Mouse (Mus musculus): ENCODE data around the gene Camta1. TPM values are rescaled to one million over a fixed set of nuclear protein-coding genes. Genes with fewer than 3 reads are reported as not detected.

The Camta1 gene
- polyA plus RNA-seq, 1 experiment, result 26.3 TPM

DNA sequence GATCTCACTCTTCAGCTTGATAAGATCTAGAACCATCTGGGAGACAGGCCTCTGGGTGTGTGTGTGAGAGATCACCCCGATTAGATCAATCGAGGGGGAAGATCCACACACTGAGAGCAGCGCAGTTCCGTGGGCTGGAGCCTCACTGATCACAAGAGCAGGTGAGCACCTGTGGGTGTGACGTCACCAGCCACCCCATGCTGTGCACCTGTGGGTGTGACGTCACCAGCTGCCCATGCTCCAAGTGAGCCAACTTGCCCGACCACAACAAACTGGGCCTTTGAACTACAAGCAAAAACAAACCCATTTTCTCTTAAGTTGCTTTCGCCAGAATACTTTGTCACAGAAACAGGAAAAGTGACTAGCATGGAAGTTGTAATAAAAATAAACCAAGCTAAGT is 152.4 kb downstream of the Camta1 start:
- TF ChIP-seq POLR2A (IDR thresholded peaks at IDR 0.05; ENCODE audit: borderline replicate concordance, low read depth, low read length) (no peak), CTCF (IDR thresholded peaks at IDR 0.05; ENCODE audit: low read depth, low read length) (no peak)
- H3K4me3 ChIP-seq (ENCODE audit: insufficient read depth, low read length), result no peak overlapping the region
- no peaks in the 10 kb centered on the region for H3K4me1 ChIP-seq (ENCODE audit: control insufficient read depth, insufficient read depth, low read length)
- no peak overlapping the region for H3K27ac ChIP-seq (ENCODE audit: insufficient read depth, low read depth, low read length)

DNA sequence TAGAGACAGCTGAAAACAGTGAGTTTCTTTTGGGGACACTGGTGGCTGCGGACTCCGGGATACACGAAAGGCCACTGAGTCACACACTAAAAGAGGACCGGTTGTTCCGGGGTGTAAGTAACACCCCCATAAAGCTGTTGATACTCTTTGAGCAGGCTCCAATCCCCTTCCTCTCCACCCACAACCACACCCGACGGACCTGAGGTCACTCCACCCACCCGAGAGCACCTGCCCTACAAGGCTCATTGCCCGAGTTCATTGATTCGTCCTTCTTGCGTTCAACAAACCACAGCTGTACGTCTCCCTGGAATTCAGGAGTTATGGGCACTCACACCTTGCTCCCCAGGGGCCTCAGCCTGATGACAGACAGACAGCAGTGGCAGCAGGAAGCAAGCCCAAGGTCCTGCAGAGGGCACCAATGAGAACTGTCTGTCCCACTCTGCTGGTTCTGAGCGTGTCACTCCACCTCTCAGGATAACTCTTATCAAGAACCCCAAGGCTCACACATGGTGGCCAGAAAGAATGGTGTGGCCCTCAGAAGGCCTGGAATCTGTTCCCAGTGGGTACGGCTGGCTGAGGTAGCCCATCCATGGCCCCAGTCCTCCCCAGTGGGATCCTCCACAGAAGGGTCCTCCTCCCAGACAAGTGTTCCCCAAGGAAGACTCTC is 158.5 kb downstream of the Camta1 start:
- TF ChIP-seq CTCF (IDR thresholded peaks at IDR 0.05; ENCODE audit: low read depth, low read length), result no peak
- H3K4me1 ChIP-seq (ENCODE audit: control insufficient read depth, insufficient read depth, low read length), result no peaks in the 10 kb centered on the region
- no peak overlapping the region for H3K27ac ChIP-seq (ENCODE audit: insufficient read depth, low read depth, low read length)
- H3K4me3 ChIP-seq (ENCODE audit: insufficient read depth, low read length), result no peak overlapping the region

DNA sequence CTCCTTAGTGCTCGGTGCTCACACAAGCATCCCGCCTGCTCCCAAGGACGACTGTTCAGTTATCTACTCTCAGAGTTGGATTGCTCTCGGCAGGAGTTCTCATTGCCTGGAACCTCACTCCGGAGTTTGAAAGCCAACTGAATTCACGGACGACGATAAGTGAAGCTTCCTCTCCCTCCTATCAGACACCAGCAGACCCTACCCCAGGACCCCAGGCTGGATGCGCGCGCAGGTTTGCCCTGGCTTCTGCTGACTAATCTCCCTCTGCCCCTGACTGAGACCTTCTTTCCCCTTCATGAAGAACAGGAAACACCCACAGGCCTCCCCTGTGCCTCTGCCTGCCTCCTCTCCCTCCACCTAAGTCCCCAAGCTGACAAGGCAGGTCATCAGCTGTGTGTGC is 159.2 kb downstream of the Camta1 start:
- TF ChIP-seq CTCF (IDR thresholded peaks at IDR 0.05; ENCODE audit: low read depth, low read length), result no peak
- TF ChIP-seq POLR2A (IDR thresholded peaks at IDR 0.05; ENCODE audit: borderline replicate concordance, low read depth, low read length), result no peak
- Histone ChIP-seq H3K4me3 (ENCODE audit: insufficient read depth, low read length) (no peak overlapping the region), H3K4me1 (ENCODE audit: control insufficient read depth, insufficient read depth, low read length) (no peaks in the 10 kb centered on the region), H3K27ac (ENCODE audit: insufficient read depth, low read depth, low read length) (no peak overlapping the region)

DNA sequence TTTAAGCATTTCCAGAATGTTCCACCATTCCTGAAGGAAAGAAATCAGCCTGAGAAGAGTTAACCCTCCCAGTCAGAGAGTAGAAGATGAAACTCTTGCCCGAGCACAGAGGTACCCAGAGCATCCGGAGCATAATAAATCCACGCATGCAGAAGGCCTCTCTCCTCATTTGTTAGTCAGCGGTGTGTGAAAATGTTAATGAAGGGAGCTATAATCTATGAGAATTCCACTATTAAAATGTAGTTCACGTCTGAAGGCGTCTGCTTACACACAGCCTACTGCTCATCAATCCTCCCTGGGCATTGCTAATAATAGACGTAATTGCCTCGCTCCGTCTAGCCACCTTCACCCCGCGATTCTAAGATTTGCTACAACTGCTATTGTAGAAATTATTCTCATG is 165.7 kb downstream of the Camta1 start:
- Histone ChIP-seq H3K27ac (ENCODE audit: insufficient read depth, low read depth, low read length) (no peak overlapping the region), H3K4me1 (ENCODE audit: control insufficient read depth, insufficient read depth, low read length) (no peaks in the 10 kb centered on the region), H3K4me3 (ENCODE audit: insufficient read depth, low read length) (no peak overlapping the region)
- no peak for TF ChIP-seq CTCF (IDR thresholded peaks at IDR 0.05; ENCODE audit: low read depth, low read length)
- TF ChIP-seq POLR2A (IDR thresholded peaks at IDR 0.05; ENCODE audit: borderline replicate concordance, low read depth, low read length), result no peak

DNA sequence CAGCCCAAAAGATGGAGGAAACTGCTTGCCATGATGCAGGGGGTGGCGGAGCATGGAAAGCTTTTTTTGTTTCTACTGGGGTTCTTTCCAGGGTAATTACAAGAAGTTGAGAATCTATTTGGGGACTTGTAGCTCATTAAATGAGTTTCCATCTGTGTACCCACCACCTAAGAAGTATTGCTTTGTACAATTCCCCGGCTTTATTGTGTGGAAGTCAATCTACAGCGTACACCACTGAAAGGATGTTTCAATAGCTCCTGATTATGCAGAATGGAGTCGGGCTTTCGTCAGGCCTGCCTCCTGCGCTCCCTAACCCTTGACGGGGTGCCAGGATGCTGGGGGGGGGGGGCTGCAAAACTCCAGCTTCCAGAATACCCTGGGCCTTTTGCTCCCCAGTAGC is 167.1 kb downstream of the Camta1 start:
- Histone ChIP-seq H3K4me1 (ENCODE audit: control insufficient read depth, insufficient read depth, low read length) (no peaks in the 10 kb centered on the region), H3K4me3 (ENCODE audit: insufficient read depth, low read length) (no peak overlapping the region), H3K27ac (ENCODE audit: insufficient read depth, low read depth, low read length) (no peak overlapping the region)
- no peak for TF ChIP-seq CTCF (IDR thresholded peaks at IDR 0.05; ENCODE audit: low read depth, low read length)
- TF ChIP-seq POLR2A (IDR thresholded peaks at IDR 0.05; ENCODE audit: borderline replicate concordance, low read depth, low read length), result no peak

DNA sequence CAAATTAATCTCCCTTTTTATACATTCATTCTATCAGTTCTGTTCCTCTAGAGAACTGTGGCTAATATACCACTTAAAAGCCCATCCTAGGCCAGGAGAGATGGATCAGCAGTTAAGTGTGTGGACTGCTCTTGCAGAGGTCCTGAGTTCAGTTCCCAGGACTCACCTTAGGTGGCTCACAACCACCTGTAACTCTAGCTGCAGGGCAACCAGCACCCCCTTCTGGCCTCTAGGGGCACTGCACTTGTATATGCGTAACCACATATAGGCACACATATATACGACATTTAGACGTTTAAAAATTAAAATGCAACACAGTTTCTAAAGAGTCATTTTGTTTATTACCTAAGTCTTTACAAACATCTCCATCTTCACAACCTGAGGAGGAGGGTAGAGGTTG is 167.6 kb downstream of the Camta1 start:
- TF ChIP-seq POLR2A (IDR thresholded peaks at IDR 0.05; ENCODE audit: borderline replicate concordance, low read depth, low read length) (no peak), CTCF (IDR thresholded peaks at IDR 0.05; ENCODE audit: low read depth, low read length) (0 out of 2 replicates have a peak, but pooled peaks have one; percentile 16)
- H3K27ac ChIP-seq (ENCODE audit: insufficient read depth, low read depth, low read length), result no peak overlapping the region
- H3K4me1 ChIP-seq (ENCODE audit: control insufficient read depth, insufficient read depth, low read length), result no peaks in the 10 kb centered on the region
- no peak overlapping the region for H3K4me3 ChIP-seq (ENCODE audit: insufficient read depth, low read length)

DNA sequence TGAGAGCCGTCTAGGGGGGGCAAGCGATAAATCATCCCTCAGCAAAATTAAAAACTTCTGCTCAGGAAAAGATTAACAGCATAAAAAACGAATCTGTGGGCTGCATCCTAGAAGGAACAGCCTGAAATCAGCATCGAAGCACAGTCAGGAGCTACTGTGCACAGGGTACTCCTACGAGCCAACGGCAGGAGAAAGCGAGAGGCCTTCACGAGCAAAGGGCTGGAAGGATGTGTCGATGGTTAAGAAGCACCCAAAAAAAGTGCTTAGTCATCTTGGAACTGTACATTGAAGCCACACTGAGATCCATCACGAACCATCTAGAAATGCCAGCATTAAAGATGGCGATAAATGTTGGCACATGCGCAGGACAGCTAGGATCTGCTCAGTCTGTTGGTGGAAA is 171.6 kb downstream of the Camta1 start:
- TF ChIP-seq CTCF (IDR thresholded peaks at IDR 0.05; ENCODE audit: low read depth, low read length), result no peak
- no peak for TF ChIP-seq POLR2A (IDR thresholded peaks at IDR 0.05; ENCODE audit: borderline replicate concordance, low read depth, low read length)
- Histone ChIP-seq H3K27ac (ENCODE audit: insufficient read depth, low read depth, low read length) (no peak overlapping the region), H3K4me1 (ENCODE audit: control insufficient read depth, insufficient read depth, low read length) (no peaks in the 10 kb centered on the region), H3K4me3 (ENCODE audit: insufficient read depth, low read length) (no peak overlapping the region)

DNA sequence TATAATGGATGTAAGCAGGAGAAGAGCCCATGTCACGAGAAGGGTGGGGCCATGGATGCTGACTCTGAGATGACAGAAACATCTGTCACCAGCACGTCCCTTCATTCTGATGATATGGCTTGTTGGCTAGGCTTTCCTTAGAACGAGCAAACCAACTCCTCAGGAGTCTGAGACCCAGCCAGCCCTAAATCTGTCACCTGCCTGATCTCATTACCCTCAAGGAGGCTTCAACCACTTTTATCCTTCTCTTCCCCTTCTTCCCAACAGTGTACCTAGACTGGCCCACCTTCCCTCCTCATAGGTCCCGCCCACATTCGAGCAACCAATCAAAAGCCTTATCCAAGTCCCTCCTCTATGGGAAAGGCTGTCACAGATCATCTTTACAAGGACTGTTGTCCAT is 173.5 kb downstream of the Camta1 start:
- Histone ChIP-seq H3K4me3 (ENCODE audit: insufficient read depth, low read length) (no peak overlapping the region), H3K27ac (ENCODE audit: insufficient read depth, low read depth, low read length) (no peak overlapping the region), H3K4me1 (ENCODE audit: control insufficient read depth, insufficient read depth, low read length) (no peaks in the 10 kb centered on the region)
- TF ChIP-seq POLR2A (IDR thresholded peaks at IDR 0.05; ENCODE audit: borderline replicate concordance, low read depth, low read length) (no peak), CTCF (IDR thresholded peaks at IDR 0.05; ENCODE audit: low read depth, low read length) (no peak)

DNA sequence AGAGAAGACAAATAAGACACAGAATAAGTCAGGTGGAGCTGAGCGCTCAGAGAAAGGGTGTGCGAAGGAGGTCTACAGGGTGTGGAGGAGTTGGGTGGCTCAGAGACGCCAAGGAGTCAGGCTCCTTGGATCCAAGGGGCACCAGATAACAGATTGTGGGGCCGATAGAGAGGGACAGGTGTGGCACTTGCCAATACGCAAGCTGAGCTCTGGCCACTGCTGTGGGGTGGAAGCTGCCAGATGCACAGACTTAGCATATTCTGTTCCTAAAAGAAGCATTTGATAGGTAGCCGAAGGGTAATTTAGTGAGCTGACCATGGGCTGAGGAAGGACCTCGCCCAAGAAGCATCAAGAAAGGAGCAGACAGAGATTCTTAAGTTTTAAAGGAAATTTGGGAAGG is 177.1 kb downstream of the Camta1 start:
- Histone ChIP-seq H3K27ac (ENCODE audit: insufficient read depth, low read depth, low read length) (no peak overlapping the region), H3K4me3 (ENCODE audit: insufficient read depth, low read length) (no peak overlapping the region), H3K4me1 (ENCODE audit: control insufficient read depth, insufficient read depth, low read length) (no peaks in the 10 kb centered on the region)
- TF ChIP-seq CTCF (IDR thresholded peaks at IDR 0.05; ENCODE audit: low read depth, low read length), result no peak
- no peak for TF ChIP-seq POLR2A (IDR thresholded peaks at IDR 0.05; ENCODE audit: borderline replicate concordance, low read depth, low read length)

DNA sequence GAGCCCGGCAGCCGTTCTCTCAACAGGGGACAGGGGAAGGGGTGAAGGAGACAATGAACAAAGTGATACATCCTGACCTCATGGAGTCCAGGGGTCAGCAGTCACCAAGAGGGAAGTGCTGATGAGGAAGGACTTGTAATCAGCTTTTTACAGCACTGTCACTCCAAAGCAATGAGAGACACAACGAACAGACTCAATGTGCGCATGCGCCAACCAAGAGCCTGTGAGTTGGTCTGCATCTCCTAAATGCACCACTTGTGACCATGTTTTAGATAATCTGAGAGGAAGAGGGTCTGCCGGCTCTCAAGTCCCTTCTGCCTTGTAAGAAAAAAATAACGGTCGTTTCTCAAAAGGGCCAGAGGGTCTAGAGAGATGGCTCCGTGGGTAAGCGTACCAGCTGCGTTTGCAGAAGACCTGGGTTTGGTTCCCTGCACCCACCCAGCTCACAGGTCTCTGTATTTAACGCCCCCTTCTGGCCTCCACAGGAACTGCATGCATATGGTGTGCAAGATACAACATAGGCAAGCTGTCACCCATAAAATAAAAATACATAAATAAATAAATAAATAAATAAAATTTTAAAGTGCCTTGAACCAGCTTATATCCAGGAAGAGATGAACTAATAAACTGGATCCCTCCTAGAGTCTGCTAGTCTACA is 178.7 kb downstream of the Camta1 start:
- no peak for TF ChIP-seq POLR2A (IDR thresholded peaks at IDR 0.05; ENCODE audit: borderline replicate concordance, low read depth, low read length)
- no peak for TF ChIP-seq CTCF (IDR thresholded peaks at IDR 0.05; ENCODE audit: low read depth, low read length)
- no peaks in the 10 kb centered on the region for H3K4me1 ChIP-seq (ENCODE audit: control insufficient read depth, insufficient read depth, low read length)
- no peak overlapping the region for H3K4me3 ChIP-seq (ENCODE audit: insufficient read depth, low read length)
- H3K27ac ChIP-seq (ENCODE audit: insufficient read depth, low read depth, low read length), result no peak overlapping the region

All from bone marrow macrophage, adult 2 months (primary cell).